Mouse (Mus musculus) intestine, postnatal 0 days (tissue): ENCODE results near the gene Ercc6. TPM values are rescaled to one million over a fixed set of nuclear protein-coding genes. Genes with fewer than 3 reads are reported as not detected.

Experiments used
- ATAC-seq: fragments of 200-750 bp; cut with Nextera tagmentation; 2 replicates; pipeline ENCODE4 v1.8.0; 2017; ENCODE audit warnings: mild to moderate bottlenecking, moderate TSS enrichment, moderate library complexity
- H3K27ac ChIP-seq: fragments of 300-500 bp; sonication (generic); 2 replicates; pipeline ENCODE4 v1.5.1; 2014; ENCODE audit warnings: mild to moderate bottlenecking, low read depth, low read length, moderate library complexity
- H3K27me3 ChIP-seq: fragments of 300-500 bp; sonication (generic); replicated peaks from 2 replicates; pipeline ENCODE4 v1.6.1; 2014; ENCODE audit warnings: low read length, mixed read lengths; ENCODE audit not compliant: control insufficient read depth, insufficient read depth
- H3K36me3 ChIP-seq: fragments of 300-500 bp; sonication (generic); 2 replicates; pipeline ENCODE4 v1.6.1; 2014; ENCODE audit warnings: mild to moderate bottlenecking, moderate library complexity; ENCODE audit not compliant: control insufficient read depth, insufficient read depth
- H3K4me1 ChIP-seq: fragments of 300-500 bp; sonication (generic); replicated peaks from 2 replicates; pipeline ENCODE4 v1.6.1; 2014; ENCODE audit warnings: antibody characterized with exemption, low read length, mixed read lengths; ENCODE audit not compliant: control insufficient read depth, insufficient read depth
- H3K4me2 ChIP-seq: fragments of 300-500 bp; sonication (generic); replicated peaks from 2 replicates; pipeline ENCODE4 v1.6.1; 2014; ENCODE audit warnings: low read depth, mild to moderate bottlenecking, moderate library complexity
- H3K4me3 ChIP-seq: fragments of 300-500 bp; sonication (generic); 2 replicates; pipeline ENCODE4 v1.5.1; 2014; ENCODE audit warnings: low read depth, low read length
- H3K9ac ChIP-seq: fragments of 300-500 bp; sonication (generic); 2 replicates; pipeline ENCODE4 v1.6.1; 2014; ENCODE audit warnings: mild to moderate bottlenecking, low read depth, low read length
- H3K9me3 ChIP-seq: fragments of 300-500 bp; sonication (generic); 2 replicates; pipeline ENCODE4 v1.6.1; 2016; ENCODE audit warnings: mixed run types; ENCODE audit not compliant: control insufficient read depth
- CTCF ChIP-seq: sonication (generic); IDR thresholded peaks from 2 replicates; pipeline ENCODE4 v1.5.1; 2016; ENCODE audit warnings: low read depth, mild to moderate bottlenecking, control low read depth, antibody characterized with exemption, moderate library complexity
- whole genome bisulfite sequencing: fragments of 180-500 bp; shearing (Covaris S2); extraction: QIAGEN DNeasy Blood & Tissue Kit; methylation state at CpG from one replicate; pipeline ENCODE4 v1.1.7; 2014; 5-methylcytosine and 5-hydroxymethylcytosine counted together
- polyA plus RNA-seq: library from polyadenylated mRNA; unstranded; fragments of >200 nt; fragmentation: Nextera tagmentation; extraction: Ambion mirVana; gene quantifications from 2 replicates; pipeline ENCODE4 v1.2.1, GENCODE M21; 2015

Ercc6 gene
- polyA plus RNA-seq, 1 experiment from 2014 or later: 7.7 TPM

DNA sequence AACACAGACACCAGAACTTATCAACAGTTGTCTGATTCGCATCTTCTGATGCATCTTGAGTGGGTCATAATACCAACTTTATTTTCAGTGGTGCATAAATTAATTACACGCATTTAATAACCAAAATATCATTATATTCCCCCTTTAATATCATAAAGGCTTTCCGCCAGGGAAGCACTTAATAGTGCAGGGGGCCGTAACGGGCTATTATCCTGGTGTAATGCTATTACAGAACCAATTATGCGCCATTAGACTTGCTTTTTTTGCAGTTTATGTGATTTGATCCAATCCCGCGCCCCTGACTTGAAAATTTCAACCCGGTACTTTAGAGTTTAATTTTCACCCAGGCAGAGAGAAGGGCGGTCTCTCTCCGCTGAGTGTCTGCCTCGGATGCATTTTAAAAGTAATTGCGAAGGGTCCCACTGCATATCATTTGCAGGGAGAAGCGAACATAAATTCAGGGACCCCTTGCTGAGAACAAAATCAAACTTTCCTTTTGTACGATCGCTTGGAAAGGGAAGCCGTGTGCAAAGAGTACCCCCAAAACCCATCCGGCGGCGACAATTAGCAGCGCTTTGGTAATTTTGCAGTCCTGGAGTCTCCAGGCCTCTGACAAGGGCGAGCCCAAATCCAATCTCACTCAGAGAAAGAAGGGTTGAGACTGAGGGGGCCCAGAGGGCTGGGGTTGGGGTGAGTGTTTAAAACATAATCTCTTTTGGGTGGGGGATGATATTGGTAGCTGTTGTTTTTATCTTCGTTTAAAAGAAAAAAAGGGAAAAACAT lies 85.3 kb downstream of the Ercc6 start:
- WGBS: 10% methylated on average over 23 of the region's 23 CpGs
- no peak for TF ChIP-seq CTCF
- no peak overlapping the region for H3K27ac ChIP-seq
- H3K4me3 ChIP-seq: peak overlapping the region; percentile 16; the same call in 1 of the 2 replicates
- H3K9me3 ChIP-seq: no peaks in the 10 kb centered on the region
- H3K27me3 ChIP-seq: peaks cover 75% of the 10 kb centered on the region
- no peak overlapping the region for H3K9ac ChIP-seq
- no peaks in the 10 kb centered on the region for H3K36me3 ChIP-seq
- H3K4me1 ChIP-seq: no peaks in the 10 kb centered on the region; the same call in 1 of the 2 replicates
- H3K4me2 ChIP-seq: no peak overlapping the region
- no peak for ATAC-seq

DNA sequence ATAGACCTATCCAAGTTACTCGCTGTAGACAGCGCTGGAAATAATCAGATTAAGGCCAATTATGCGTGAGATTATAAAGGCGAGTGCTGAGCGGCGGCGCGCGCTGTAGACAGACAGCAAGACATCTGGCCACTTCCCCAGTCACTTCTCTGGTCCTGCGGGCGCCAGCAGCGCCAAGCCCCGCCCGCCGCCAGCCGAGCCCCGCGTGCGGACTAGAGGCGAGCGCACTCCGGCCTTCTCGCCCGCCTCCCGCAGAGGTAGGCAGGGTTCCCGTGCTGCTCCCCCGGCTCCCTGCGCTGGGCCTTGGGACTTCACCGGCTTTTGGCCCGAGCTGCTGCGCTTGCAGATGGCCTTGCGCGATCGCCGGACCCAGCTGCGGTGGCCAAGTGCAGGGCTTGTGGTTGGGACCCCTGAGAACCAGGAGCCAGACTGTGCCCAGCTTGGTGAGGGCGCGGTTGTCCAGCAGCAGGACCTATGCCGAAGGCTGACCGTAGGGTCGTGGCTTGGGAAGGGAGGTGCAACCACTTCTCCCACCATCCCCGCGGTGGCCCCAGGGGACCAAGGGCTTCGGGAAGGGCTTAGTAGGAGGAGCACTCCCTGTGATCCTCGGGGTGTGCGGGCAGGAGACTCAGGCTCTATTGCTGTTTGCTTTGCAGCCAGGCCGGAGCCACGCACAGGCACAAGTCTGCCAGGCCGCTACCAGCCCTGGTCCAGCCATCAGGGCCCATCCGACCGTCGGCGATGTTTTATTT lies 86.1 kb downstream of the Ercc6 start, which contains the start of gene Prrxl1:
TSS of gene Prrxl1 (plus strand) at position 118 of the 752 bp plus-strand sequence.
- WGBS: 2% methylated on average over 53 of the region's 53 CpGs
- ATAC-seq: no peak
- Histone ChIP-seq H3K27ac (no peak within 1 kb of the TSS), H3K4me3 (peak within 1 kb of the TSS; percentile 16), H3K27me3 (peaks cover 73% of the 10 kb centered on the region), H3K4me2 (peak within 1 kb of the TSS; percentile 40), H3K9me3 (no peaks in the 10 kb centered on the region), H3K36me3 (no peaks in the 10 kb centered on the region), H3K9ac (no peak within 1 kb of the TSS), H3K4me1 (no peaks in the 10 kb centered on the region; the same call in 1 of the 2 replicates)
- TF ChIP-seq CTCF: no peak

DNA sequence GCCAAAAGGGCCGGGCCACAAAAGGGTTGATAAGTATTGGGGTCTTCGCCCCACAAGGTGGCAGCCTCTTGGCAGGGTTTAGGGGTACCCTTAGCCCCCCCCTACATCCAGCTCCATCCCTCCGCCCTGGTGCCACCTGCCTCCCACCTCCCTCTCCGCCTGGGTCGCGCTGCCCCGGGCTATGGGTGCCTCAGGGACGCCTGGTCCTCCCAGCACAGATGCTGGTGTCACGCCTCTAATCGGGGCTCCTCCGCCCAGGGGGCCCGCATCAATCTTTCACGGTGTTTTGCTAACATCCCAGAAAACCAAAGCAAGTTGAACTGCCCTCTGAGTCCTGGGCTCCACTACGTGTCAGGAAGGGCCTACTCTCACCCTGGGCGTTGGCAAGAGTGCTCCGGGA lies 86.8 kb downstream of the Ercc6 start:
- Histone ChIP-seq H3K9me3 (no peaks in the 10 kb centered on the region), H3K4me2 (no peak overlapping the region), H3K27me3 (peaks cover 72% of the 10 kb centered on the region), H3K4me1 (no peaks in the 10 kb centered on the region; the same call in 1 of the 2 replicates), H3K4me3 (no peak overlapping the region), H3K27ac (no peak overlapping the region), H3K36me3 (no peaks in the 10 kb centered on the region), H3K9ac (no peak overlapping the region)
- WGBS: 4% methylated on average over 16 of the region's 16 CpGs
- no peak for ATAC-seq
- no peak for TF ChIP-seq CTCF

DNA sequence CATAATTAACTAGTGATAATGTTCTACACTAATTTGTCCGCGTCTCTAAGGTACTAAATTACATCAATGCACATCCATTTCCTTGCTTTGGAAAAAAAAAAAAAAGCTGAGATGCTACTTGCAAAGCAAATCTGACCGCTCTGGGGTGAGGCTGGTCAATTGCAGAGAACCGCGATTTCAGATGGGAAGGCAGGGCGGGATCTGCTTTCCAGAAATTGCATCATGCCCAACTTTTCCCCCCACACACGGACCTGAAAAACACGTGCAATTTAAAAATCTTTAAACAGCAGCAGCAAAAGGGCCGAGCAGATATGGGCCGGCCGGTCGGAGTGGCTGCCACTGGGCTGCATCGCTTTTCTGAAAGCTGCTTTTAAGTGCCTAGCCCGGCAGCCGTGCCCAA lies 92.2 kb downstream of the Ercc6 start:
- Histone ChIP-seq H3K9ac (no peak overlapping the region), H3K27me3 (peaks cover 20% of the 10 kb centered on the region), H3K36me3 (no peaks in the 10 kb centered on the region), H3K27ac (no peak overlapping the region), H3K9me3 (no peaks in the 10 kb centered on the region), H3K4me1 (no peaks in the 10 kb centered on the region), H3K4me3 (no peak overlapping the region), H3K4me2 (no peak overlapping the region)
- TF ChIP-seq CTCF: no peak
- ATAC-seq: no peak
- 60% methylated on average over 15 of the region's 15 CpGs for WGBS

GRCm38 (mm10) chr14:32606316-32606715 lies 93.0 kb downstream of the Ercc6 start:
- no peaks in the 10 kb centered on the region for H3K9me3 ChIP-seq
- peaks cover 14% of the 10 kb centered on the region; the same call in 1 of the 2 replicates for H3K27me3 ChIP-seq
- no peak overlapping the region for H3K4me2 ChIP-seq
- no peak for ATAC-seq
- TF ChIP-seq CTCF: no peak
- 57% methylated on average over 8 of the region's 8 CpGs for WGBS
- no peaks in the 10 kb centered on the region for H3K36me3 ChIP-seq
- no peaks in the 10 kb centered on the region for H3K4me1 ChIP-seq
- no peak overlapping the region for H3K4me3 ChIP-seq
- H3K27ac ChIP-seq: no peak overlapping the region
- no peak overlapping the region for H3K9ac ChIP-seq

- ATAC-seq: peak; percentile 53; the same call in 1 of the 2 replicates
- WGBS: 15% methylated on average over 3 of the region's 3 CpGs
- no peaks in the 10 kb centered on the region for H3K9me3 ChIP-seq
Measured at GRCm38 (mm10) chr14:32609392-32609791, 96.1 kb downstream of the Ercc6 start.

More at GRCm38 (mm10) chr14:32609392-32609791, 96.1 kb downstream of the Ercc6 start:
- Histone ChIP-seq H3K27ac (no peak overlapping the region), H3K4me3 (no peak overlapping the region), H3K27me3 (peaks cover 5% of the 10 kb centered on the region; the same call in 1 of the 2 replicates), H3K4me2 (no peak overlapping the region), H3K9ac (no peak overlapping the region), H3K4me1 (no peaks in the 10 kb centered on the region), H3K36me3 (no peaks in the 10 kb centered on the region)
- peak; percentile 88 for TF ChIP-seq CTCF
